Mouse (Mus musculus) leukemia stem cell, adult 10-12 weeks (primary cell): ENCODE results near the gene Zfp683. TPM values are rescaled to one million over a fixed set of nuclear protein-coding genes. Genes with fewer than 3 reads are reported as not detected.

Experiments
- polyA plus RNA-seq: library from polyadenylated mRNA; stranded (reverse); fragments of >175 nt; gene quantifications from 2 replicates; pipeline ENCODE4 v1.2.3, GENCODE M21; 2012; ENCODE audit warnings: low replicate concordance

Zfp683 gene
- polyA plus RNA-seq: 0.19 and 0.39 TPM in 2 replicates

GRCm38 (mm10) chr4:134053538-134053937 is at the start of gene Zfp683:
Gene Zfp683 (plus strand): TSS chr4:134053838.

DNA sequence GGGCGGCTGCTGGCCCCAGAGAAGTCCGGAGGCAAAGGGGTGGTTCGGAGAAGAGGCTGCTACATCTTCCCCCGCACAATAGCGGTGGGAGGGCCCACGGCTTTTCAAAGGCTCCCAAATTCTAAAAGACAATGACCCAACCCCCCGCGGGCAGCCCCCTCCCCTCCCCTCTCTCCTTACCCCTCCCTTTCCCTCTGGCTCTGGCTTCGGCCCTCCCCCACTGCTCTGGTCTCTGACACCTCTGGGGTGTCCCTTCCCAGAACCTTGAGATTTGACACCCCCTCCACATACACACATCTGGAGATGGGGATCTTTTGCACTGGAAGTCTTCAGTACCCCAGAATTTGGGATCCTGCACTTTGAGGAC is 34.9 kb upstream of the Zfp683 start, which contains the start of gene Lin28a:
Gene Lin28a, minus strand, starts transcription at position 63 of the 367 bp plus-strand sequence.

DNA sequence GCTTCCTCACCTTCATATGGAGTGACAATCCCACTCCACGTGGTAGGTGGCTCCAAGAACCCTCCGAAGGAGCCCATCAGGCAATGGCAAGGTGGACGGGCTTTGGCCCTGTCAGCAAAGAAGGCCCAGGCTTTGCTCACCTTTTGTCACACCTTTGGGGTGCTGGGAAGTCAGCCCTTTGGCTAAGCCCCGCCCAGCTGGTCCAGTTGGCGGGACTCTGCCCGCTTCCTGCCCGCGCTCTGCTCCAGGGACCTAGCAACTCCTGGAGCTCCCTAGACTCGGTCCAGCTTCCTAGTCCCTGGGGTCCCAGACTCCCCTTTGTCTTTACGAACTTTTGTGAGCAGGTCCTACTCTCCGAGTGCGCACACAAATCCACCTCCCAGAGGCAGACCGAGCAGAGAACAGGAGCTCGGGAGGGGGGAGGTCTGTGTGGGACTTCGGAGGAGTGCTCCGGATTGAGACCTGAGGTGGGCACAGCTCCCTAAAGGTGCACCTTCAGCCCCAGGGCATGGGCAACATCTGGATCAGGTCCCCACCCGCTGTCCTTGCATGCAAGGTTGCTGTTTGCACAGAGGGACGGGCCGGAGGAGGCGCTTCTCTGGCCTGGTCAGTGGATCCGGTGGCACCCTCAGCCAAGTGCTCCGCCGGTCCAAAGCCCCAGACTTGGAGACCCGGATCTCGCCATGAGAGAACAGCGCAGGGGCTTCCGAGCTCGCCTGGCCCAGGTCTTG is 6.7 kb downstream of the Zfp683 start, which contains the start of gene Crybg2:
Gene Crybg2, plus strand, starts transcription at position 681 of the 731 bp plus-strand sequence.

DNA sequence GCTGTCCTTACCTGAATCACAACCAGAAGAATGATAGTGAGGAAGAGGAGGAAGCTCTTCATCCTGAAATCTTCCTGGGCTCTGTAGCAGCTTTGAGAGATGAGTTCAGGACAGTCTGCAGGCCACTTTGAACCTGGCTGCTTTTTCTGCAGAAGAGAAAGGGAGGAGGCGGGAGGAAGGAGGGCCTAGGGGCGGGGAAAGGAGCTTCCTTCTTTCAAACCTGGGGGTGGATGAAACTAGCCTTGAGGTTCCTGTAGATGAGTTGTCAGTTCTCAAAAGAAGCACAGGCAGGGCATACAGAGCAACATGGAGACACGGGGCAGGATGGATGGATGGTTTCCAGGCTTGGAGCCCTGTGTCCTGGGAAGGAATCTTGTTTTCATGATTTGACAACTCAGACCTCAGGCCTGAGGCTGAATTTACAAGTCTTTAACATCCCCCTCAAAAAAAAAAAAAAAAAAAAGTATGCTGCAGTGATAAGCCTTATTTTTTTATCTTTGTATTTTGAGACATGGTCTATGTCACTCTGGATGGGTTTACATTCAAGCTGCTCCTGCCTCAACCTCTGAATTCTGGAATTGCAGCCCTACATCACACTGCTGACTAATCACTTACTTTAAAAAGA is 41.4 kb downstream of the Zfp683 start, which contains the start of gene Cd52:
Gene Cd52, minus strand, starts transcription at position 160 of the 625 bp plus-strand sequence.

DNA sequence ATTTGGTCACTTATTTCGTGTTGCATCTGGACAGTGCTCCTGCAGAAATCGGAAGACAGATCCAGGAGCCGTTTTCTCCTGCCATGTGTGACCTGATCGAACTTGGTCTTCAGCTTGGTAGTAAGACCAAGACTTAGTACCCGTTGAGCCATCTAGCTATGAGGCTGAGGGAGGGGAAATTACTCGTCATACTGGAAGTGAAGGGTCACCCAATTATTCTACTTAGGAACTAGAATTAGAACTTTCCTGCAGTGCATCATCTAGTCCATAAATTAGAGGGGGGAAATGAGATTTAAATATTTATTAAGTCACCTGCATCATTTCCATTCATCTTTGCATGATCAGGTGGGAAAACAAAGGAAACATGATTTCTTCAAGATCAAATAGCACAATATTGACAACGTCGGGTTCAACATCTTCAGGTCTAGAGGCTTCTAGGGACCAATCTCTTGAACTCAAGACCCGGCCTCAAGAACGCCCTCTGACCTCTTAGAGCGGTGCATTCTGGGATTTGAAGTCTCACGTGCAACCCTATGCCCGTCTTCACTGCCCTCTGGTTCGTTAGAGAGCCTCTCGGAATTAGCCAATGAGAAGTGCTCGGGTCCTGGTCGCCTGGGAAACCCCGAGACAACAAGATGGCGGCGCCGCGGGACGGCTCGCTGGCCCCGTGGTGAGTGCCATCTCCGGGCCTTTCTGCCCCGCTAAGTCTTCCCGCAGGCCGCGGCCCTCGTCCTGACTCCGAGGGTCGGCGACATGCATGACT is 48.5 kb downstream of the Zfp683 start, which contains the start of gene Ubxn11:
Gene Ubxn11, plus strand, starts transcription at position 592 of the 763 bp plus-strand sequence.

Other genes starting within 250 kb of the Zfp683 start
- 45.3 and 63.8 TPM in 2 replicates for gene Rps6ka1, start 166.0 kb upstream of the Zfp683 start, polyA plus RNA-seq
- 242 and 338 TPM in 2 replicates for gene Hmgn2, start 85.2 kb upstream of the Zfp683 start, polyA plus RNA-seq
- gene Dhdds, start 52.9 kb upstream of the Zfp683 start, polyA plus RNA-seq: 21.6 and 41.7 TPM in 2 replicates
- gene Lin28a, start 35.0 kb upstream of the Zfp683 start, polyA plus RNA-seq: 1.4 TPM in 1 of 2 replicates, not detected in the other
- gene Crybg2, start 7.0 kb downstream of the Zfp683 start, polyA plus RNA-seq: 0.10 TPM in 1 of 2 replicates, not detected in the other
- 37.5 and 134 TPM in 2 replicates for gene Cd52, start 41.2 kb downstream of the Zfp683 start, polyA plus RNA-seq
- gene Ubxn11, start 48.7 kb downstream of the Zfp683 start, polyA plus RNA-seq: 5.3 and 17.0 TPM in 2 replicates
- 32.8 and 98.2 TPM in 2 replicates for gene Sh3bgrl3, start 75.0 kb downstream of the Zfp683 start, polyA plus RNA-seq
- gene Cep85, start 133.3 kb downstream of the Zfp683 start, polyA plus RNA-seq: 12.9 and 72.9 TPM in 2 replicates
- not detected in 2 replicates for gene Gm7534, start 149.2 kb downstream of the Zfp683 start, polyA plus RNA-seq
- gene Catsper4, start 173.5 kb downstream of the Zfp683 start, polyA plus RNA-seq: not detected in 2 replicates
- gene Cnksr1, start 184.6 kb downstream of the Zfp683 start, polyA plus RNA-seq: 0.11 and 0.14 TPM in 2 replicates
- gene E130218I03Rik, start 189.8 kb downstream of the Zfp683 start, polyA plus RNA-seq: not detected in 2 replicates
- 34.9 and 47.9 TPM in 2 replicates for gene Zfp593, start 191.8 kb downstream of the Zfp683 start, polyA plus RNA-seq
- gene Gm30191, start 193.1 kb downstream of the Zfp683 start, polyA plus RNA-seq: not detected in 2 replicates
- gene Grrp1, start 200.3 kb downstream of the Zfp683 start, polyA plus RNA-seq: 4.2 and 4.6 TPM in 2 replicates
- gene Pdik1l, start 234.1 kb downstream of the Zfp683 start, polyA plus RNA-seq: 2.9 and 4.8 TPM in 2 replicates